Mouse (Mus musculus) heart, adult 2 months (tissue): ENCODE results near the gene Mcm5.

ENCODE experiments used
- CTCF ChIP-seq: fragments of 200-600 bp; IDR thresholded peaks from 2 replicates; pipeline ENCODE4 v1.8.1; 2022; ENCODE audit warnings: antibody characterized with exemption, mild to moderate bottlenecking, moderate library complexity
- POLR2A ChIP-seq: fragments of 200-500 bp; IDR thresholded peaks from 2 replicates; pipeline ENCODE4 v1.6.1; 2011; ENCODE audit warnings: mild to moderate bottlenecking, low read depth, low read length, control low read depth; ENCODE audit not compliant: insufficient read depth

DNA sequence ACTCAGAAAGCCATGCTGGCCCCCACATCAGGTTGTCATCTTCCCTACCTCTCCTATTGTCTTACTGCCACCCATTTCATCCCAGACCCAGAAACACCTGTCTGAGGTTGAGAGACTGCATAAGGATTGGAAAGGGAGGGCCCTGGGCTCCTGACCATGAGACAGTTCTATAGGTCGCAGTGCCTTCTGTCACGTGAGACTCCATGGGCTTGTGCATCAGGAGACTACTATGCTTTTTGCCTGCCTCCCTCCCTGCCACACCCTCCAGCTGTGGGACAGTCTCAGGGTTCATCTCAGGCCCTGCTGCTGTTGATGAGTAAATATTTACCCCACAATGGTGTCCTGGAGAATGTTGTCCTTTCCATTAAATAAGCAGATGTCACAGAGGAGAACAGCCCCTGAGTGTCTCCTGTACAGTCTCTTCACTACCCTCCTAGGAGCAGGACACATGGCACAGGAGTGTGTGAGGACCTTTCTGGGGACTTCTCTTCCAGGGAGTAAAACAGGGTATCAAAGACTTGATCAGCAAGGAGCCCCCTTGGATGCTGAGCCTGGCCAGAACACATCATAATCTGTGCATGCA lies 46.5 kb downstream of the Mcm5 start:
- TF ChIP-seq POLR2A (no peak), CTCF (no peak)
